Mouse (Mus musculus) CH12.LX (cell line): Measurements from ENCODE around the gene Ghrl. TPM values are rescaled to one million over a fixed set of nuclear protein-coding genes. Genes with fewer than 3 reads are reported as not detected.
"Not testable (repeated sequence)": the region's sequence is repeated elsewhere in the genome, so short reads cannot be mapped to it uniquely, and the experiment has no call there.

Experiments used
- DNase-seq: peaks from one replicate; pipeline ENCODE4 v3.0.0-alpha.2; 2013; ENCODE audit errors: extremely low read depth
- H3K27ac ChIP-seq: 2 replicates; pipeline ENCODE4 v1.5.1; 2012; ENCODE audit warnings: low read depth, mild to moderate bottlenecking, control low read depth, moderate library complexity; ENCODE audit not compliant: insufficient read depth
- H3K27me3 ChIP-seq: replicated peaks from 2 replicates; pipeline ENCODE3; 2012; ENCODE audit warnings: inconsistent platforms
- H3K36me3 ChIP-seq, 2 experiments: replicated peaks in 1 of 2; 2 replicates each; pipeline versions ENCODE3 to v1.6.1; 2012; ENCODE audit warnings: inconsistent platforms in 1 of 2, low read length in 1 of 2, mild to moderate bottlenecking in 1 of 2, mixed read lengths in 1 of 2, moderate library complexity in 1 of 2; ENCODE audit not compliant: control insufficient read depth in 1 of 2, insufficient read depth in 1 of 2
- H3K4me1 ChIP-seq, 2 experiments: 2 replicates each; pipeline ENCODE4 v1.6.1; 2012; ENCODE audit warnings: inconsistent platforms in 1 of 2, moderate library complexity in 1 of 2; ENCODE audit not compliant: insufficient read depth in 2 of 2, control insufficient read depth in 1 of 2
- H3K4me2 ChIP-seq: 2 replicates; pipeline ENCODE4 v1.6.1; 2012; ENCODE audit warnings: low read depth, mild to moderate bottlenecking, control low read depth; ENCODE audit not compliant: poor library complexity, insufficient read depth, severe bottlenecking
- H3K4me3 ChIP-seq, 3 experiments: fragments of 150-350 bp in 1 of 3; sonication (generic) in 1 of 3; replicated peaks in 1 of 3; 2 replicates each; pipeline versions ENCODE3 to v1.5.1; 2011 to 2012; ENCODE audit warnings: low read depth in 2 of 3, low read length in 2 of 3, mild to moderate bottlenecking in 2 of 3, moderate library complexity in 2 of 3, control low read depth in 1 of 3, improper control_type of control experiment in 1 of 3, inconsistent platforms in 1 of 3, mixed read lengths in 1 of 3; ENCODE audit not compliant: poor library complexity in 1 of 3
- H3K79me2 ChIP-seq: replicated peaks from 2 replicates; pipeline ENCODE4 v1.6.1; 2012; ENCODE audit warnings: mild to moderate bottlenecking, moderate library complexity; ENCODE audit not compliant: control insufficient read depth, poor library complexity, insufficient read depth, severe bottlenecking; ENCODE audit errors: extremely low read depth
- H3K9ac ChIP-seq: 2 replicates; pipeline ENCODE4 v1.6.1; 2012; ENCODE audit warnings: low read depth, mild to moderate bottlenecking, control low read depth, moderate library complexity; ENCODE audit not compliant: insufficient read depth
- H3K9me3 ChIP-seq: replicated peaks from 2 replicates; pipeline ENCODE3; 2012; ENCODE audit warnings: low read length, inconsistent platforms, mixed read lengths
- BHLHE40 ChIP-seq: IDR thresholded peaks from 2 replicates; pipeline ENCODE4 v1.6.1; 2011; ENCODE audit warnings: mild to moderate bottlenecking, low read depth, low read length, improper control_type of control experiment
- CHD2 ChIP-seq: IDR thresholded peaks from 2 replicates; pipeline ENCODE4 v1.6.1; 2011; ENCODE audit warnings: low read length, improper control_type of control experiment
- CTCF ChIP-seq, 2 experiments: IDR thresholded peaks in 1 of 2; conservative IDR thresholded peaks in 1 of 2; 2 replicates each; pipeline ENCODE4 v1.5.1; 2011 to 2012; ENCODE audit warnings: low read depth in 2 of 2, low read length in 2 of 2, improper control_type of control experiment in 1 of 2, inconsistent platforms in 1 of 2, mild to moderate bottlenecking in 1 of 2, moderate library complexity in 1 of 2
- E2F4 ChIP-seq: IDR thresholded peaks from 2 replicates; pipeline ENCODE4 v1.6.1; 2011; ENCODE audit warnings: low read depth, low read length, improper control_type of control experiment; ENCODE audit not compliant: insufficient replicate concordance
- IRF4 ChIP-seq: IDR thresholded peaks from 2 replicates; pipeline ENCODE4 v1.6.1; 2014; ENCODE audit warnings: low read depth, mild to moderate bottlenecking, inconsistent platforms, low read length, improper control_type of control experiment
- JUN ChIP-seq: IDR thresholded peaks from 2 replicates; pipeline ENCODE4 v1.6.1; 2011; ENCODE audit warnings: low read depth, mild to moderate bottlenecking, low read length, improper control_type of control experiment, moderate library complexity; ENCODE audit not compliant: insufficient read depth
- JUND ChIP-seq: conservative IDR thresholded peaks from 2 replicates; pipeline ENCODE4 v1.6.1; 2011; ENCODE audit warnings: low read depth, low read length, improper control_type of control experiment
- MAX ChIP-seq: IDR thresholded peaks from 2 replicates; pipeline ENCODE4 v1.6.1; 2011; ENCODE audit warnings: low read length, improper control_type of control experiment
- MAZ ChIP-seq: IDR thresholded peaks from 2 replicates; pipeline ENCODE4 v1.6.1; 2012; ENCODE audit warnings: low read depth, mild to moderate bottlenecking, inconsistent platforms, low read length, improper control_type of control experiment, moderate library complexity
- MYC ChIP-seq: IDR thresholded peaks from 2 replicates; pipeline ENCODE4 v1.6.1; 2011; ENCODE audit warnings: low read depth, mild to moderate bottlenecking, improper control_type of control experiment, low read length
- NRF1 ChIP-seq: IDR thresholded peaks from 2 replicates; pipeline ENCODE4 v1.6.1; 2014; ENCODE audit warnings: low read depth, mild to moderate bottlenecking, inconsistent platforms, low read length, improper control_type of control experiment, moderate library complexity
- POLR2A ChIP-seq: IDR thresholded peaks from 2 replicates; pipeline ENCODE4 v1.6.1; 2011; ENCODE audit warnings: low read depth, mild to moderate bottlenecking, improper control_type of control experiment, low read length
- POLR2AphosphoS2 ChIP-seq: IDR thresholded peaks from 2 replicates; pipeline ENCODE4 v1.6.1; 2011; ENCODE audit warnings: low read depth, low read length, improper control_type of control experiment
- RAD21 ChIP-seq: IDR thresholded peaks from 2 replicates; pipeline ENCODE4 v1.6.1; 2011; ENCODE audit warnings: low read depth, mild to moderate bottlenecking, low read length, improper control_type of control experiment, moderate library complexity
- SMC3 ChIP-seq: IDR thresholded peaks from 2 replicates; pipeline ENCODE4 v1.6.1; 2011; ENCODE audit warnings: low read depth, low read length, improper control_type of control experiment
- TCF12 ChIP-seq: IDR thresholded peaks from 2 replicates; pipeline ENCODE4 v1.6.1; 2014; ENCODE audit warnings: low read depth, mild to moderate bottlenecking, inconsistent platforms, low read length, improper control_type of control experiment
- USF2 ChIP-seq: conservative IDR thresholded peaks from 2 replicates; pipeline ENCODE4 v1.6.1; 2011; ENCODE audit warnings: low read depth, low read length, improper control_type of control experiment
- ZNF384 ChIP-seq: IDR thresholded peaks from 2 replicates; pipeline ENCODE4 v1.6.1; 2012; ENCODE audit warnings: low read depth, low read length, improper control_type of control experiment, inconsistent platforms
- dilution Hi-C: fragments of 300-500 bp; cut with MboI; formaldehyde crosslinking; loops from 2 replicates; pipeline ENCODE4 v1.14.3; 2020; ENCODE audit warnings: low sequenced_read_pairs; ENCODE audit not compliant: extremely low pct_unique_long_range_greater_than_20kb, extremely low pct_ligation_motif_present
- in situ Hi-C: fragments of 300-500 bp; cut with MboI; formaldehyde crosslinking; loops from 3 replicates; pipeline ENCODE4 v1.14.3; 2019; ENCODE audit warnings: low sequenced_read_pairs, low pct_ligation_motif_present, low pct_unique_long_range_greater_than_20kb, mixed read lengths
- polyA plus RNA-seq: library from polyadenylated mRNA; unstranded; fragments of >175 nt; gene quantifications from 2 replicates; pipeline ENCODE4 v1.2.1, GENCODE M21; 2012; ENCODE audit warnings: low read depth; ENCODE audit not compliant: insufficient read length
- total RNA-seq, 2 experiments: library from RNA; depleted of rRNA; stranded (reverse); fragments of 300-350 nt in 1 of 2; fragments of >200 nt in 1 of 2; gene quantifications; 2 replicates each; pipeline ENCODE4 v1.2.3; 2012 to 2014

Ghrl gene
- total and polyA plus RNA-seq, 3 experiments: 2.6 TPM; not detected in 2

DNA sequence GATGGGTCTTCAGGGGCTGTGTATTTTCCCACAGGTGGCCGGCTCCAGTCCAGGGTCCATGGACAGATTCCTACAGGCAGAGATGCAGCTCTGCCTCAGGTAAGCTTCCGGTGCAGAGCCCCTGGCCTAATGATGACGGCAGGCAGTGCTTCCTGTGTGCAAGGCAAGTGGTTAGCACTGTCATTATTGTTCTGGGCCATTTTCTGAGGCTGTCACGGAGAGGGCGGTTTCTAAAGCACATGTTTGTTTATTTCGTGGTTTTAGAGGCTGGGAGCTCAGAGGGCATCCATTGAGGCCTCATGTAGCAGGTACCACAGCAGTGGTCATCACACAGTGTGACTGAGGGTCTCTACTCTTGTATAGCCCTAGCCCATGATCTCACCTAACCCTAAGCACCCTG lies 46.7 kb downstream of the Ghrl start:
- in situ Hi-C loops: no loop called here
- peaks cover 8% of the 10 kb centered on the region for H3K9me3 ChIP-seq
- H3K4me2 ChIP-seq: no peak overlapping the region
- H3K27me3 ChIP-seq: no peaks in the 10 kb centered on the region
- no peak overlapping the region for H3K9ac ChIP-seq
- no peak for TF ChIP-seq TCF12
- no peak for TF ChIP-seq USF2
- no peak for TF ChIP-seq CHD2
- no peak for TF ChIP-seq MAZ
- TF ChIP-seq RAD21: no peak
- no peak for TF ChIP-seq MAX
- TF ChIP-seq MYC: no peak
- TF ChIP-seq BHLHE40: no peak
- TF ChIP-seq POLR2A: no peak
- no peak for TF ChIP-seq E2F4
- TF ChIP-seq JUN: no peak
- no peak for TF ChIP-seq NRF1
- no peak for TF ChIP-seq CTCF (conservative IDR thresholded peaks at IDR 0.05 in 1 of 2, IDR thresholded peaks at IDR 0.05 in 1 of 2; ENCODE audit: low read depth in 2 of 2, low read length in 2 of 2)
- no peak for TF ChIP-seq ZNF384
- no peak for TF ChIP-seq POLR2AphosphoS2
- no peak for TF ChIP-seq IRF4
- TF ChIP-seq JUND: no peak
- TF ChIP-seq, all 38 proteins: peak for 0
- H3K27ac ChIP-seq: no peak overlapping the region
- dilution Hi-C loops: no loop called here
- H3K36me3 ChIP-seq: peaks cover 51 to 64% of the 10 kb centered on the region in 2 experiments
- peaks cover 24% of the 10 kb centered on the region for H3K79me2 ChIP-seq
- peaks cover 15 to 65% of the 10 kb centered on the region in 2 experiments for H3K4me1 ChIP-seq
- DNase-seq: no peak
- H3K4me3 ChIP-seq: no peak overlapping the region

DNA sequence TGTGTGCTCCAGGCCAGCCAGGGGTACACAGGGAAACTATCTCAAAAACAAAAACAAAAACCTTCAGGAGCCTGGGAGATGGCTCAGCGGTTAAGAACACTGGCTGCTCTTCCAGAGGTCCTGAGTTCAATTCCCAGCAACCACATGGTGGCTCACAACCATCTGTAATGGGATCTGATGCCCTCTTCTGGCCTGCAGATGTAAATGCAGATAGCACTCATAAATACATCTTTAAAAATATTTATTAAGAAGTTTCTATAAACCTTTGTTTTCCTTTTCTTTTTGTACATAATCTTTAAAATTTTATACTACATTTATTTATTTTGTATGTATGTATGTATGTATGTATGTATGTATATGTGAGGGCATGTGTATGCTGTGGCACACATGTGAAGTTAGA lies 47.7 kb downstream of the Ghrl start:
- H3K27me3 ChIP-seq, DNase-seq, dilution Hi-C loops, H3K4me2 ChIP-seq, H3K27ac ChIP-seq, in situ Hi-C loops, H3K9ac ChIP-seq, H3K9me3 ChIP-seq: not testable (repeated sequence)
- Histone ChIP-seq H3K36me3 (peaks cover 50 to 62% of the 10 kb centered on the region in 2 experiments), H3K79me2 (peaks cover 25% of the 10 kb centered on the region), H3K4me3 (peak overlapping the region in 1 of 3 experiments; percentile 21), H3K4me1 (peaks cover 20 to 65% of the 10 kb centered on the region in 2 experiments)
- TF ChIP-seq SMC3 (peak; percentile 23; the same call in 1 of the 2 replicates), CTCF (conservative IDR thresholded peaks at IDR 0.05 in 1 of 2, IDR thresholded peaks at IDR 0.05 in 1 of 2; ENCODE audit: low read depth in 2 of 2, low read length in 2 of 2) (peak in 1 of 2 experiments; percentile 38; a peak in 2 of 4 replicates)
